ENCODE assay signal across 9 mouse cellular contexts in the genomic region with DNA sequence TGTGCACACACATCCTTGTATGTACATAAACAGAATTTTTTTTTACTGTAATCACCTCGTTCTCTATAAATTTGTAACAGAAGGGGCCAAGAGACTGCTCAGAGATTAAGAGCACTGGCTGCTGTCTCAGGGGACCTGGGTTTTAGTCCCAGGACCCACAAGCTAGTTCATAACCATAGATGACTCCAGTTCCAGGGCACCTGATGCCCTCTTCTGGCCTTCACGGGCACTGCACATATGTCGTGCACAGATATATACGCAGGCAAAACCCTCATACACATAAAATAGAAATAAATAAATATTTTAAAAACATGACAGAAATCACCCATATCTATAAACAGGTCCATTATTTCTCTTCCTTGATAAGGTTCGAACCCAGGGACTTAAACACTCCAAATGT.
DNase-seq lines count a peak whose midpoint lies in the region; ATAC-seq and TF ChIP-seq lines count a peak whose summit lies in the region.
"Had no signal": no experiment of that assay in that cellular context is flagged by ENCODE, and none has a peak within 500 bp of the region (broad histone marks: within the 10 kb centered on the region; RNA-seq: fewer than 3 reads in every experiment).

No protein-coding gene starts in this region.

- TF ChIP-seq CTCF in kidney, postnatal 0 days (IDR thresholded peaks at IDR 0.05; ENCODE audit: low read depth): peak; percentile 58

- H3K4me2 ChIP-seq in kidney, postnatal 0 days (ENCODE audit: low read length): no peak overlapping the region
- no peak overlapping the region for H3K4me2 ChIP-seq in forebrain, embryonic 14.5 days (ENCODE audit: low read length)
- H3K4me2 ChIP-seq: liver, embryonic 15.5 days had no signal

- H3K4me1 ChIP-seq in kidney, postnatal 0 days (replicated peaks; ENCODE audit: insufficient read depth, low read length): peaks cover 13% of the 10 kb centered on the region
- H3K4me1 ChIP-seq in forebrain, embryonic 14.5 days (ENCODE audit: control insufficient read depth, insufficient read depth, low read length): peaks cover 7% of the 10 kb centered on the region; the same call in 1 of the 2 replicates

- H3K9me3 ChIP-seq in kidney, postnatal 0 days (replicated peaks; ENCODE audit: low read length): no peaks in the 10 kb centered on the region
- no peaks in the 10 kb centered on the region for H3K9me3 ChIP-seq in forebrain, embryonic 14.5 days (replicated peaks; ENCODE audit: control insufficient read depth, low read length)
- H3K9me3 ChIP-seq: liver, embryonic 15.5 days had no signal

- H3K4me3 ChIP-seq in kidney, postnatal 0 days (replicated peaks; ENCODE audit: low read depth, low read length): no peak overlapping the region
- H3K4me3 ChIP-seq in forebrain, embryonic 14.5 days (ENCODE audit: low read depth, low read length): no peak overlapping the region
- H3K4me3 ChIP-seq: liver, embryonic 15.5 days had no signal

- no peaks in the 10 kb centered on the region for H3K36me3 ChIP-seq in kidney, postnatal 0 days (ENCODE audit: insufficient read depth, low read length)
- H3K36me3 ChIP-seq in forebrain, embryonic 14.5 days (ENCODE audit: control insufficient read depth, insufficient read depth, low read length): no peaks in the 10 kb centered on the region
- H3K36me3 ChIP-seq: liver, embryonic 15.5 days had no signal

- DNase-seq in CD4-positive, CD25-positive, alpha-beta regulatory T cell, adult 2 months (ENCODE audit: low read depth, low spot score): peak; percentile 28
- DNase-seq in kidney, postnatal 0 days (ENCODE audit: low spot score): no peak
- DNase-seq in kidney, adult 11 months: no peak
- DNase-seq in A20 (ENCODE audit: low read depth, low spot score): peak; percentile 57
- DNase-seq in induced T-regulatory cell, adult 2 months (ENCODE audit: low read depth): peak; percentile 27
- no peak for DNase-seq in forebrain, embryonic 14.5 days (ENCODE audit: low spot score)
- no peak for DNase-seq in neural tube, embryonic 10.5 days (ENCODE audit: extremely low spot score, low spot score)

- no peak overlapping the region for H3K9ac ChIP-seq in kidney, postnatal 0 days (ENCODE audit: low read depth, low read length)
- H3K9ac ChIP-seq in forebrain, embryonic 14.5 days (ENCODE audit: low read length): no peak overlapping the region
- H3K9ac ChIP-seq: liver, embryonic 15.5 days had no signal

- 84% methylated on average over 5 of the region's 5 CpGs for WGBS in kidney, postnatal 0 days
- WGBS in forebrain, embryonic 14.5 days: 91% methylated on average over 5 of the region's 5 CpGs

- no peak overlapping the region for H3K27ac ChIP-seq in kidney, postnatal 0 days
- H3K27ac ChIP-seq in forebrain, embryonic 14.5 days (ENCODE audit: low read depth, low read length): no peak overlapping the region
- H3K27ac ChIP-seq: liver, embryonic 15.5 days had no signal

- no peaks in the 10 kb centered on the region for H3K27me3 ChIP-seq in kidney, postnatal 0 days (ENCODE audit: insufficient read depth, low read length)
- H3K27me3 ChIP-seq in forebrain, embryonic 14.5 days (replicated peaks; ENCODE audit: control insufficient read depth, insufficient read depth, low read length): no peaks in the 10 kb centered on the region
- H3K27me3 ChIP-seq: liver, embryonic 15.5 days had no signal

- ATAC-seq in CD4-positive, CD25-positive, alpha-beta regulatory T cell, adult 4 months: no peak
- no peak for ATAC-seq in kidney, postnatal 0 days (replicated peaks; ENCODE audit: low FRiP score, low read depth)
- ATAC-seq in forebrain, embryonic 14.5 days: no peak

Comparison
In these comparisons a context has a peak if more than half of its experiments do, and no peak if none do; other contexts are left out.
1. DNase-seq: peak in CD4-positive, CD25-positive, alpha-beta regulatory T cell, adult 2 months (single experiment), A20 (single experiment) and induced T-regulatory cell, adult 2 months (single experiment); none in kidney, postnatal 0 days (single experiment), kidney, adult 11 months (single experiment), forebrain, embryonic 14.5 days (single experiment) and neural tube, embryonic 10.5 days (single experiment).